Mouse (Mus musculus) liver, postnatal 0 days (tissue): ENCODE measurements around the gene Ankdd1a.

Experiments used
- CTCF ChIP-seq: sonication (generic); IDR thresholded peaks from 2 replicates; pipeline ENCODE4 v1.5.1; 2016; ENCODE audit warnings: antibody characterized with exemption, low read depth
- EP300 ChIP-seq: IDR thresholded peaks from 2 replicates; pipeline ENCODE4 v1.6.1; 2016; ENCODE audit warnings: antibody characterized with exemption, low read depth, mild to moderate bottlenecking

- TF ChIP-seq EP300 (no peak), CTCF (no peak)
These were observed at the start of gene Ankdd1a for GRCm38 (mm10) chr9:65519807-65520504.
